Mouse (Mus musculus) kidney, adult 10 weeks (tissue): ENCODE results near the gene Olfr1095. TPM values are rescaled to one million over a fixed set of nuclear protein-coding genes. Genes with fewer than 3 reads are reported as not detected.

Experiments
- polyA plus RNA-seq: library from polyadenylated mRNA; stranded (reverse); fragments of 350-450 nt; fragmentation: Illumina TruSeq; extraction: RNeasy Lipid Tissue Mini Kit (QIAGEN cat#74804); gene quantifications from one replicate; pipeline ENCODE4 v1.2.3, GENCODE M21; 2014; ENCODE audit warnings: low read depth, low replicate concordance

Olfr1095 gene
- polyA plus RNA-seq, result not detected

DNA sequence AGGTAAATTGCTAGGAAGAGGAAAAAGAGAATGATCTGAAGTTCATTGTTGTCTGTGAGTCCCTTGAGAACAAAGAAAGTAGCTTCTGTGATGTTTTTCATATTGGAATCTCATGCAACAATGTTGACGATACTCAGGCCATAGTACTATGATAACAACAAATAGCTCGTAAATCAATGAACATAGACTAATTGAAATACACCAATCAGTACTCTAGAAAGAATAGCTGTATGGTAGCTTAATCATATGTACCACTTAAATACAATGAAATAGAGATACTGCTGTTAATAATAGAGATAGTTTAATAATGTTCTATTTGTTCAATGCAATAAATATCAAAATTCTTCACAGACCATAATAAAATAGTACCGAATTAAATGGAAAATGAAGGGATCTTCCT, at the start of gene Olfr1095:
Gene Olfr1095 (minus strand): TSS at position 101 of the 400 bp plus-strand sequence.

DNA sequence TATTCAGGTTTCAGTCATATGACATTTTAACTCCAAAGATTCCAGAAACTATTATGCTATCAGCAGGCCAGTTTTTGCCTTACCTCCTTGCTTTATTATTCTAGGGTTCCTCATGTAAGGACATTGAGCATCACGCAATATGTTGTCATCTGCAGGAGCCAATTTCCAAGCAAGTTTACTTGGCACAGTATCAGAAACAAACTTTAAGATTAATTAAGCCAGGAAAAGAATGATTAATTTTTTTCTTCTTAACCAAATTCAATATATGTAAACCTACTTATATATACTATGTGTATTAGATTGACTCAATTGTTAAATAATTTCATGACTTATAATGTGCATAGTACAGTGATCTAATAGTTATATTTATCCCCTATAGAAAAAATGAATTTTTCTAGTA, 40.6 kb upstream of the Olfr1095 start, which contains the start of gene Olfr1097:
Gene Olfr1097 (minus strand): TSS at position 101 of the 400 bp plus-strand sequence.

DNA sequence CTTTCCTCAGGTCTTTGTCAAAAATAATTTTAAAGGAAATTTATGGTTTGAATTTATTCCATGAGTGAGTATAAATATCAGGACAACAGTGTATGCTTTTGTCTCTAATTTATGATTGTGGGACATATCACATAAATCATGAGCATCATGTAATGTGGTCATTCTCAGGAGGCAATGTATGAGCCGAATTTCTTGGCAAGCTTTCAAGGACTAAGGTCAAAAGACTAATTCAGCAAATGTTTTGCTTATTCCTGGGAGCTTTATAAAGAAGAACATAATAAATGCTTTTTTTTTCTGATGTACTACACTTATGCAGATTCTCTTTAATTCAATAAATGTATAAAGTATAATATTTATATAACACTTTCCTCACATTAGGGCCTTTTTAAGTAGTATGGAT, 23.2 kb upstream of the Olfr1095 start, which contains the start of gene Gm13723:
Gene Gm13723 (minus strand): TSS at position 101 of the 400 bp plus-strand sequence.

DNA sequence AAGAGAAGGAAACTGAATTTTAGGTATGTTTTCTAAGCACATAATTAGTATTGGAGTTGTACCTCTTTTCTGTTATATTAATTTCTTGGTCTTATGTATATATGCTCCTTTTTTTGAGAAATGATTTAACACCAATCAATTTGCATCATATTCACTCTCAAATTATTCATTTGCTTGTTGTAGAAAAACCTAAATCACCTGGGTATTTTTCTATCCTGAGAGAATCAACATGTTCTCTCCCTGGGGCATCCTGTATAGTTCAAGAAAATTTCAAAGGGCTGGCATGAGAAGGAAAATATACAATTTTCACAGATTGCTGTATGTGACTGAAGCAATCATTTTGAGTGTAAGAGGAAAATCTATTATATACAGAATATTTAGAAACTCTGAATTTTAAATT, 27.1 kb downstream of the Olfr1095 start, which contains the start of gene Olfr1094:
Gene Olfr1094 (plus strand): TSS at position 301 of the 400 bp plus-strand sequence.

DNA sequence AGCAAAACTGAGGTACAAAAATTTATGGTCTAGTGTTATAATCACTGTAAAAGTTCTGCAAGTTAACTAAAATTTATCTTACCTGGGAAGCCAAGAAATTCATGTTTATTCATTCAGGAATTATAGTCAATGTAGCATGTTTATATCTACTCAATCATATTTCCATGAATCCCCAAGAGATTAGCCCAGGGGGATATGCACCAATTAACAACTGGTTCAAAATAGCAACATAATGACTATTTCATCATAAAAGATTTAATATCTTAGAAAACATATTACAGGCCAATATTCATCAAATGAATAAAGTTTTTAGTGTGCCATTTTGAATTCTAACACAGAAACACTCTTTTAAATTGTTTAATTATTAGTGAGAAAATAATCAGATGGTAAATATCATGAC, 41.6 kb downstream of the Olfr1095 start, which contains the start of gene Olfr141:
Gene Olfr141 (minus strand): TSS at position 101 of the 400 bp plus-strand sequence.

Other genes with a start within 250 kb of the Olfr1095 start
- gene Olfr1084, start 212.0 kb downstream of the Olfr1095 start, polyA plus RNA-seq, result not detected
- not detected for gene Olfr1085, start 189.7 kb downstream of the Olfr1095 start, polyA plus RNA-seq
- not detected for gene Olfr1086, start 171.6 kb downstream of the Olfr1095 start, polyA plus RNA-seq
- not detected for gene Olfr1087, start 153.3 kb downstream of the Olfr1095 start, polyA plus RNA-seq
- gene Olfr1089, start 118.0 kb downstream of the Olfr1095 start, polyA plus RNA-seq, result not detected
- gene Olfr1090, start 92.7 kb downstream of the Olfr1095 start, polyA plus RNA-seq, result not detected
- not detected for gene Olfr1093, start 69.2 kb downstream of the Olfr1095 start, polyA plus RNA-seq
- not detected for gene Olfr141, start 41.7 kb downstream of the Olfr1095 start, polyA plus RNA-seq
- gene Olfr1094, start 27.0 kb downstream of the Olfr1095 start, polyA plus RNA-seq, result not detected
- gene Gm13723, start 23.1 kb upstream of the Olfr1095 start, polyA plus RNA-seq, result not detected
- gene Olfr1097, start 40.5 kb upstream of the Olfr1095 start, polyA plus RNA-seq, result not detected
- gene Olfr1098, start 72.8 kb upstream of the Olfr1095 start, polyA plus RNA-seq, result not detected
- not detected for gene Olfr1099, start 109.0 kb upstream of the Olfr1095 start, polyA plus RNA-seq
- gene Olfr1100, start 128.3 kb upstream of the Olfr1095 start, polyA plus RNA-seq, result not detected
- gene Olfr1101, start 139.5 kb upstream of the Olfr1095 start, polyA plus RNA-seq, result not detected
- gene Olfr1102, start 146.7 kb upstream of the Olfr1095 start, polyA plus RNA-seq, result not detected
- gene Olfr1104, start 175.4 kb upstream of the Olfr1095 start, polyA plus RNA-seq, result not detected
- not detected for gene Olfr1105, start 184.8 kb upstream of the Olfr1095 start, polyA plus RNA-seq
- gene Olfr1106, start 200.6 kb upstream of the Olfr1095 start, polyA plus RNA-seq, result not detected
- not detected for gene Olfr1107, start 224.1 kb upstream of the Olfr1095 start, polyA plus RNA-seq
- gene Olfr1109, start 244.3 kb upstream of the Olfr1095 start, polyA plus RNA-seq, result not detected